Mouse (Mus musculus) v-Abl transformed pro-B cells (cell line): Measurements from ENCODE around the gene Cacna1a.

ENCODE experiments used
- in situ Hi-C, 2 experiments: fragments of 400-800 bp; cut with MboI; formaldehyde crosslinking; loops; one replicate each; pipeline ENCODE4 v1.15.1; 2025; ENCODE audit not compliant: unreplicated experiment in 2 of 2

Cacna1a gene

DNA sequence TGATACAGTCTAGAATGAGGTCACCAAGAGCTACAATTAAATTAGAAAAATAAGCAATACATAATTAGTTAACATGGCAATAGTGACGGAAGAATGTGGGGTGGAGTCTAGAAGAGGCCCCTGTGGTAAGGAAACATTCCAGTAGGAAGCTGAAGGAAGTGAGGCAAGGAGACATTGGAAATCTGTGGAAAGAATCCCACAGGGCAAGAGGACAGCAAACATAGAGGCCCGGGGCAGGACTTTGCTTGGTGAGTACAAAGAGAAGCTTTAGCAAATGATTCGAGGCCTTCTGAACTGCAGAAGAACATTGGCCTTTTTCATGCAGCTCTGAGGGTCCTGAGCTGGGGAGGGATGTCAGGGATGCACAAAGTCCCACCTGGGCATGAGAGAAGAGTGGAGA, at the start of gene Cacna1a:
Gene Cacna1a, plus strand, starts transcription at position 166 of the 400 bp plus-strand sequence.
- in situ Hi-C loops: loop anchor here in 1 of 2 experiments (25.0 kb wide), 1 partner anchor 374 kb away; no protein-coding TSS in a partner anchor

DNA sequence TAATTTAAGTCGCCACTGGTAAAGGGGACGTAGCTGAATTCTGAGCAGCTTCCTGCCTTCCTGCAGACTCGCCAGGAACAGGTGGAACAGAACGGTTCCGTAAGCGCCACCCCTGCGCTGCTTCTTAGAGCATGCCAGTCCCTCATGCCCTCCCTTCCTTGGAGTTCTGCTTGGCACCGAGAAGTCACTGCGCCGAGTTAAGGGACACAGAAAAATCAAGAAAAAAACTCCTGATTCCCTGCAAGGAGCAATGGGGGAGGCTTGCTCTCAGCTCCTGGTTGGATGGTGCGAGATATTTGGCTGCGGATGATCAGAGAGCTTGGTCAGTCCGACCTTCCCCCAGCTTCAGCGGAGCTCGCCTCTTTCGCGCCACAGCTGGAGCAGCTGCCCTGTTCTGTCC, 49.7 kb upstream of the Cacna1a start:
- in situ Hi-C loops: no loop called here

DNA sequence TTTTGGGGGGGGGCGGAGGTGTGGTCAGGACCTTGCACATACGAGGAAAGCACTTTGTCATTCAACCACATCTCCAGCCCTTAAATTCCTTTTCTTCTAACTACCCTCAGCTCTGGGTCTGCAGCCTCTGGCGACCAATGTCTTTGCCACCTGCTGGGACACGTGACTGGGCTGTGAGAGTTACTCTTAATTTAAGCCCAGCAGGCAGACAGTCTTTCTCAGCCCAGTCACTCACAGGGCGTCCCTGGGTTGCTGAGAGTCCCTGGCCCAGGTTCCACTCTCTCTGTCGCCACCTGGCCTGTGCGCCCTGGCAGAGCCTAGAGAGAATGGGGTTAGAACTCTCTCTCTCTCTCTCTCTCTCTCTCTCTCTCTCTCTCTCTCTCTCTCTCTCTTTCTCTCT, 48.9 kb upstream of the Cacna1a start:
- in situ Hi-C loops: no loop called here

DNA sequence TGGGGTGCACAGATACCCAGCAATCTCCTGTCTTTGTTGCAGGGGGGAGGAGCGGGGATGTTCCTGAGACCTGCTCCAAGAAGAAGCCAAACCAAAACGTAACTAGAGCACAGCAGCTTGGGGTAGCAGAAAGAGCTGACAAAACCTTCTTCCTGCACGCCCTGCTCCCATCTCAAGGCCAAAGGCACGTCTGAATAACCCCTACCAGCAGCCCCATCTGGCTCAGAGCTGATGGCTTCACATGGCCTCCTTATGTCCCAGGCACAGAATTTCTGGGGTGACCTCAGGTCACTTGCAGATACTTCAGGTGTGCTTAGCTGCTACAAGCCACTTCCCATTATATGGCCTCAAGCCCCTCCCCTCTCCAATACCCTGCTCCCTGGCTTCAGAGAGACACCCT, 48.4 kb upstream of the Cacna1a start:
- in situ Hi-C loops: no loop called here

DNA sequence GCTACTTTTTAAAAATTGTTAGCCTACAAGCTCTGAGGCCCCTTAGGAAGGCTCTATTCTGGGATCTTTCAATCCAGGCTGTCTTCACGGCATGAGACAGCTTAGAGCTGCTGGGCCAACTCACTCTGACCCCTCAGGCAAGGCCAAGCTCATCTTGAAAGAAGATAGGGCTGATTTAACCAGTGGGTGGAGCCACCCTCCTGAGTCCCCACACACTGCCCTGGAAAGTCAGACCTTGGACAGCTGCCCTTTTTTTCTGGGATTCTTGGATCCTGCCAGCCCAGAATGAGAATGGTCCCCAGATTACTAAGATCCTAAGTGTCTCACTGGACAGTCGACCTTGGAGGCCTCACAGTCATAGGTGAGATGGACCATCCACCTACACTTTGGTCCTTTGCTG, 47.6 kb upstream of the Cacna1a start:
- in situ Hi-C loops: no loop called here

DNA sequence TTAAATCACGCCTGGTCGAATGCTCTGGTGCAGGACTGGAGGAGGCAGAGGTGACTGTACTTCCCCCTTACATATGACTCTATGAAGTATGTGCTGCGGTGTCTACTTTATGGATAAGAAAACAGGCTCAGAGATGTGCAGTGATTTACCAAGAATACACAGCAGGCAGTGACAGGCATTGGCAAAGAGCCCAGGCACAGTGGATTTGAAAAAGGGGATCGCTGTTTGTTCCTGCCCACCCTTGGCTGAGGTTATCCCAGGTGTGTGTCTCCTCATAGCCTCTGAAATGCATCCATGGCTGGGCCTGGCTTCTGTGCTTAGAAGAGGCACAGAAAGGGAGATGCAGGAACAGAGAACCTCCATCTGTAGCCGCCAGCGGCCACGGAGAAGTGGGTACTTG, 42.7 kb upstream of the Cacna1a start:
- in situ Hi-C loops: no loop called here

DNA sequence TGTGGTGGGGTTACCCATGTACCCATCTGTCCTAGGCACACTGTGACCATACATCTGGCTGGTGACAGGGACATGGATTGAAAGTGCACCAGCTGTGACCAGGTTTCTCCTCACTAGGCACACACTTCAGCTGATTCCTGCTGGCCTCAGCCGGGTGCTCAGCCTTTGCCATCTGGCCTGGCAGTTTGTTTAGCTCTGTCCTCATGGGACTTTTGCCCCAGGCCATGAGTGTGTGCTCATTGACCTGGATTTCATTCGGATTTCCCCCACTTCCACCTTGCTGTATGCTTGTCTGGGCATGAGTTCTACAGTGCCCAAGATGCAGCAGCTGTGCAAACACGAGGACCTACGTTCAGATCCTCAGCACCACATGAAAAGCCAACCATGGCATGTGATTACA, 41.8 kb upstream of the Cacna1a start:
- in situ Hi-C loops: no loop called here

DNA sequence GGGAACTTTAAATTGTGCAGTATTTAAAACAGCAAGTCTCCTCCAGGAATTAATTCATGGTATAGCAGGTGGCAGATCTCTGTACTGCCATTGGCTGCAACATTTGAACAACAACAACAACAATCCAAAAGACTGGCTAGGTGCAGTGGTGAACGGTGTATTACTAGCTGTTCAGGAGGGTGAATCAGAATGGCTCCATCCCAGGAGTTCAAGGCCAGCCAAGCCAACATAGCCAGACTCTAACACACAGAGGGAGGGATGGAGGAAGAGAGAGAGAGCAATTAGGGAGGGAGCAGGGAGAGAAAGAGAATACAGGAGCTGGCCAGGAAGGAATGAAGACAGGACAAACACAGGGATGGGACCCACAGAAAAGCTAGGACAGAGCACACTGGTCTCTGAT, 38.7 kb upstream of the Cacna1a start:
- in situ Hi-C loops: no loop called here

DNA sequence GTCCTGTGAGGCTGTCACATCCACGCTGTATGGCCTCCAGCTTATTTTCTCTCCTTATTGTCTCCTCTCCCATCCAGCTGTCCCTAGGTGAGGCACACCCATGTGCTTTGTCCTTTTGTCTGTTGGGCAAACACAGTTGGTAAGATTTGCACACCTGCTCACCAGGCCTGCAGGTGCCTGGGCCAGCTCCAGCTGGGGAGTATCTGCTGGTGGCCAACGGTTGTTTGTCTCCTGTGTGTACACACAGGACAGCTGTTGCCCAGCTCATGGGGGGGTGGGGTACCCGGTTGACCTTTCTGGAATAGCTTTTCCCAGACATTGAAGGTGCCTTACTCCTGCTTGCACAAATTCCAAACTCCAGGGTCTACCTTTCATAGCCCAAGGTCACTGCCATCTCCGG, 37.3 kb upstream of the Cacna1a start:
- in situ Hi-C loops: loop anchor here (25.0 kb wide), 2 partner anchors 461 to 586 kb away; partner anchors contain the start of genes Dand5 (in 1 of the 2), Mast1 (in 1 of the 2), Nfix (in 1 of the 2) and Rtbdn (in 1 of the 2)

DNA sequence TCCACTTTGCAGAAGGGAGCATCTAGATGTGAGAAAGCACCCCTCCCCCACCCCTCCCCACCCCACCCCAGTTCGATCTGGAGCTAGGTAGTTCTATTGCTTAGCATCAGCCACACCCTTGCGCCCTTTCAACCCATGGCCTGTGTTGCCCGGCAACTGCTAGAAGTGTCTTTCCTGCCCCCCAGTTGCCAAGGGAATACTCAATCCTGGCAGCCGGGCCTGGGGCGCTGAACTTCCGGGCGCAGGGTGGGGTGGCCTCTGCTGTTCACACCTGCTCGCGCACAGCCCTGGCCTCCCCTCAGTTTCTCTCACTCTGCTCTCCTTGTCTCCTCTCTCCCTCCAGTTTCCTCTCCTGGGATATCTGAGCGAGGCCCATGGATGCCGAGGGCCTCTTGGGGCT, 31.8 kb upstream of the Cacna1a start:
- in situ Hi-C loops: loop anchor here (5.0 to 25.0 kb wide), 4 partner anchors 64 to 581 kb away; partner anchors contain the start of genes Dand5 (in 1 of the 2), Mast1 (in 1 of the 2), Nfix (in 1 of the 2) and Rtbdn (in 1 of the 2)

DNA sequence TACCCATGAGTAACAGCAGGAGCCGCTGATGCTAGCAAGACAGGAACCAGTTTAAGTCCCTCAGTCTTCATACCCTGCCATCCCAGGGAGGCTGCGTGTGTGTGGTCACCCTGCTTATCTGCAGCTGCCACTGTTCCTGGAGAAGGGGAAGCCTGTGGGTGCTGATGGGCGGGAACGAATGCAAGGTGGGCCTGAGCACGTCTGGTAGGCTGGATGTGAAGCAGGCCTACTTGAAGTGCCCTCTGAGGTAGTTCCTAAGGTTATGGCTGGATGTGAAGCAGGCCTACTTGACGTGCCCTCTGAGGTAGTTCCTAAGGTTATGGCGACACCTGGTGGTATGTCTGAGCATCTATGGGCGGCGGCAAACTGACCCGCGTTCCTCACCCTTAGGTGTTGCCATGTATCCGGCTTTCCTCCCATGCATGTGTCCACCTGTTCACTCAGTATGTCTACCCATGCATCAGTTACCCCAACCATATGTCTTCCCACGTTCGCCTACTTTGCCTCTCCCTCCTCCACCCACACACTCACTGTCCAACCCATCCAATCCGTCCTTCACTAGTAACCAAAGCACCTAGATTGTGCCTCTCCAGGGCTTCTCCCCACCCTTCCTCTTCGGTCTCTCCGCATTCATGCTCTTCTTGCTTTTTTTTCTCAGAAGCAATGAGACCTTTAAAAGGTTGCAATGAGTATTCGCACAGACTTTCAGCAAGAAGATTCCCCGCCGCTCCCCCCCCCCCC, 30.4 kb upstream of the Cacna1a start:
- in situ Hi-C loops: loop anchor here (5.0 to 25.0 kb wide), 4 partner anchors 66 to 580 kb away; partner anchors contain the start of genes Dand5 (in 1 of the 2), Mast1 (in 1 of the 2), Nfix (in 1 of the 2) and Rtbdn (in 1 of the 2)

DNA sequence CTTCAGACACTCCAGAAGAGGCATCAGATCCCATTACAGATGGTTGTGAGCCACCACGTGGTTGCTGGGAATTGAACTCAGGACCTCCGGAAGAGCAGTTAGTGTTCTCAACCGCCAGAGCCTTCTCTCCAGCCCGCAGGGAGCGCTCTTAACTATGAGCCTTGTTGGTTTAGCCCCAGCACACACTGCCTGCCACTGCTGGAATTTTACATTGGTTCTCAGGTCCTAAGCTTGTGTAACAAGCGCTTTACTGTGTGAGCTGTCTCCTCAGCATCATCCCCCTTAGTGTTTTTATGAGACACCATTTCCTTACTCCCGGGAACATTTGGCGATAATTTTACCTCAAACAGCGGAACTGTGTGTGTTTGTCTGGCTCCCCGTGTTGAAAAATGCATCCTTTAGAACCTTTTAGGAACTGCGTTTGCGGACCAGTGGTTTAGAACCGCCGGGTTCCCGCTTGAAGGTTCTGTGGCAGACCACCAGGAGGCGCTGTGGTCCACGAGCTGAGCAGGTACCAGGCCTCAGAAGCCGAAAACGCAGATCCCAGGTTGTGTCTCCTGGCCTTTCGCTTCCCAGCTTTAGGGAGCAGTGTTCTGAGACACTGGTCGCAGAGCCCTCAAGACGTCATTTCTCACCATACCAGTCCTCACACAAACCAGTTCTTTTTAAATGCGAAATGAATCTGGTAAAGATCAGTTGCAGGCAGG, 24.7 kb upstream of the Cacna1a start:
- in situ Hi-C loops: loop anchor here (5.0 to 25.0 kb wide), 7 partner anchors 71 to 574 kb away; partner anchors contain the start of genes Dand5 (in 1 of the 2), Mast1 (in 1 of the 2), Nanos3 (in 1 of the 2) and Nfix (in 1 of the 2)

DNA sequence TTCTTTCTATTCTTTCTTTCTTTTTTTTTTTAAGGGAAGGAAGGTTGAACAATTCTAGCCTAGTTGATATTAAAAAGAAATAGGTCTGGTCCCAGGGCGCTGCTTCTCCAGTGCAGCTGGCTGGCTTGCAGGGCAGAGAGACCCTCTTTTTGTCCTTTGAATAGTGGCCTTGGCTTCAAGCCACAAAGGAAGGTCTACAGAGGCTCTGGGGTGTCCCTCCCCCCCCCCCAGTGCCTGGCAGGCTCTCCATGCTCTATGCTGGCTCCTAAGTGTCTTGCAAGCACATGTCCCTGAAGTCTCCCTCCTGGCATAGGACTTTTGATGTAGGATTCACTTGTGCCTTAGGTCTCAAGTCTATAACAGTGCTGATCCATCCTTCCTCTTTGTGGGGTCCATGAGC, 23.0 kb upstream of the Cacna1a start:
- in situ Hi-C loops: loop anchor here (10.0 to 25.0 kb wide), 3 partner anchors 210 to 572 kb away; partner anchors contain the start of genes Dand5 (in 1 of the 2), Mast1 (in 1 of the 2), Nfix (in 1 of the 2) and Rtbdn (in 1 of the 2)

DNA sequence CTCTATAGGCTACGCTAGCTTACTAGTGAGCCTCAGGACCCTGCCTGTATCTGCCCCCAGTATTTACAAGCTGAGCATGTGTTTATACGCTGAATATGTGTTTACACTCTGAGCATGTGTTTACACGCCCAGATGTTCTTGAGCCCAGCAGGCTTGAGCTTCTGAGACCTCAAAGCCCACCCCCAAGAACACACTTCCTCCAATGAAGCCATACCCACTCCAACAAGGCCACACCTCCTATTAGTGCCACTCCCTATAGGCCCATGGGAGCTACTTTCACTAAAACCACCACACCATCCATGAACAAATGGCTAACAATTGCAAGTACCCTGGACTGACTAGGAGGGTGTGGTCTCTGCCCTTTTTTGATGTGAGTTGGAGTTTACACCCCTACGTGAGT, 17.3 kb upstream of the Cacna1a start:
- in situ Hi-C loops: loop anchor here (25.0 kb wide), 2 partner anchors 441 to 566 kb away; partner anchors contain the start of genes Dand5 (in 1 of the 2), Mast1 (in 1 of the 2), Nfix (in 1 of the 2) and Rtbdn (in 1 of the 2)

DNA sequence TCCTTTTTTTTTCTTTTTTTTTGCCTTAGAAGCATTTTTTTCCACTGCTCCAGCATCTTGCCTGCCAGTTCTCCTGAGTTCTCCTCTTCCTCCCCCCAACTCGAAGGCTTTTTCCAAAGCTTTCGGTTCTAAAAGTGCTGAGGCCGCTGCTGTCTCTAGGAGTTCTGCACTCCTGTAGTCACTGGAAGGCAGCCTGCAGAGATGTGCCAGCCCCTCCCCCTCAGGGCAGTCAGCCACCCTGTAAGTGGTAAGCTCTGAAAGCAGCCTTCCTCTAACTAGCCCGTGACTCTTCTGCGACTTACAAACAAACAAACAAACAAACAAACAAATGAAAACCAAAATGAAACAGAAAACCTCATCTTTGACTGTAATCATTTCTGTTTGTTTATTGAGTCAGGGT, 13.2 kb upstream of the Cacna1a start:
- in situ Hi-C loops: loop anchor here in 1 of 2 experiments (25.0 kb wide), 1 partner anchor 387 kb away; no protein-coding TSS in a partner anchor

DNA sequence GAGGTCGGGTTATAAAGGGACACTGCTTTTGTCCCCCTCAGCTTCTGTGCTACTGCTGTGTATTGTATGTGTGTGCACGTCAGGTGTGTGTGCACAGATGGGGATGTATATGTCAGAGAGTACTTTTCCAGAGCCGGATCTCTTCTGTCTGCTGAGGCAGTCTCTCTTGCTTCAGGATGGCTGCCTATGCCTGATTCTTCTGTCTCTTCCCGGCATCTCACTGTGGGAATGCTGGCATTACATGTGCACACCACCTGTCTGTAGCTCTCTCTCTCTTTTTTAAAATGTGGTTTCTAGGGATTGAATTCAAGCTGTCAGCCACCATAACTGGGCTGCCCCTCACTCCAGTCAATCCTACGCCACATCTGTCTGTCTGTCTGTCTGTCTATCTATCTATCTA, 12.4 kb upstream of the Cacna1a start:
- in situ Hi-C loops: loop anchor here in 1 of 2 experiments (25.0 kb wide), 1 partner anchor 386 kb away; no protein-coding TSS in a partner anchor

DNA sequence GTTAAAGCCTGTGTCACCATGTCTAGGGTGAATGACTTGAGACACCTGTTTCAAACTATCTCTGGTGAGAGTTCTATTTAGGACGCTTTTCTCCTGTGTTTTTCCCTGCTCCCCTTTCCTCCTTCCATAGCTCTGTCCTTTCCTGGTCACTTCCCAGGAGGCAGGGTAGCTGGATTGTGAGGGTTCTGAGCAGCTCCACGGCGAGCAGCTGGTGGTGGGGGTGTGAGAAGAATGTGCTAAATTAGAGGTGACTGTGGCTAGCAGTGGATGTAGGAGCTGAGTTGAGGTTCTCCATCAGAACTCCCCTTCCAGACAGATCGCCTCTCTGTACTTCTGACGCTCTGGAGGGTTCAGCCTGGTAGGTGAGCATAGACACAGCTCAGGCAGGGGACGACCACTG, 11.7 kb upstream of the Cacna1a start:
- in situ Hi-C loops: loop anchor here in 1 of 2 experiments (25.0 kb wide), 1 partner anchor 386 kb away; no protein-coding TSS in a partner anchor

DNA sequence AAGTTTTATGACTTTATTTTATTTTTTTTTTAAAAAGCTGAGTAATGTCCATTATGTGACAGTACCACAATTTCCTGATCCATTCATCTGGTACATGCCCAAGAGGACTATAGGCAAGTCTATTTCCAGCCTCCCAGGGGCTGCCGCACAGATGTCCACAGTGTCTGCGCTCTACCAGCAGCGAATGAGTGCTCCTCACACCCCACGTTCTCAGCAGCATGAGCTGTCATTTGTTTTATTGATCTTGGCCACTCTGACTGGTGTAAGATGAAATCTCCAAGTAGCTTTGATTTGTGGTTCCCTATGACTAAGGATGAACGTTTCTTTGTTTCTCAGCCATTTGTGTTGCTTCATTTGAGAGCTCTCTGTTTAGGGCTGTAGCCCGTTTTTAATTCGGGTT, 6.6 kb upstream of the Cacna1a start:
- in situ Hi-C loops: loop anchor here in 1 of 2 experiments (25.0 kb wide), 1 partner anchor 381 kb away; no protein-coding TSS in a partner anchor

DNA sequence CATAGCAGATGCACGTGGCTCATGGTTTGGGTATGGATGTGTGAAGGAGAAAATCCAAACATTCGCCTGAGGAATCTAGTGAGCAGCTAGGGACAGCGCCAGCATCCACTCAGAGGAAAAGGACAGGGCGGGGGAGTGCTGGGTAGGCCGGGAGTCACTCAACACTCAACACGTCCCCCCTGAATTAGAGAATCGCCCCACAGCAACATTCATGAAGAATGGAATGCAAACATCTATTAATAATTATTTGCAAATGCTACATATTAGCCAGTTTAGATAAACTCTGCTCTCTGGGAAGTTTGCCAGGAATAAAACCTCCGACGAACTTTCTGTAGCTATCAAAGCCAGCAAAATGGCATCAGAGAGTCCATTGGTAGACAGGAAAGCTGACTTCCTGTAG, 533 bp downstream of the Cacna1a start:
- in situ Hi-C loops: loop anchor here in 1 of 2 experiments (25.0 kb wide), 1 partner anchor 374 kb away; no protein-coding TSS in a partner anchor

DNA sequence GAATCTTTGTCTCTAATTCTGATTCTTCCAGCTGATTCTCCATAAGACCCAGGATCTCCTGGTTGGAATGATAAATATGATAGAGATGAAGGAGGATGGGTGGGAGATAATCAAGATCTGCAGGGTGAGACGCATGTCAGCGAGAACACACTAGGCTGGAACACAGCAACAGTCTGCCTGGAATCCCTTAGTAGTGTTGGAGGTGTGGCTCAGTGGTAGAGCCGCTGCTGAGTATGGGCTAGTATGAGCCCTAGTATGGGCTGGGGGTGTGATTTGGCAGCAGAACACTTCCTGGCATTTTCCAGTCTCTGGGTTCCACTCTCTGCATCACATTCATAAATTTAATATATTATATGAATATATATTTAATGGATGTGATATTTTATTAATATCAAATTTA, 933 bp downstream of the Cacna1a start:
- in situ Hi-C loops: loop anchor here in 1 of 2 experiments (25.0 kb wide), 1 partner anchor 373 kb away; no protein-coding TSS in a partner anchor
